Comparison of ENCODE assay signal across 8 mouse cellular contexts in the genomic region with DNA sequence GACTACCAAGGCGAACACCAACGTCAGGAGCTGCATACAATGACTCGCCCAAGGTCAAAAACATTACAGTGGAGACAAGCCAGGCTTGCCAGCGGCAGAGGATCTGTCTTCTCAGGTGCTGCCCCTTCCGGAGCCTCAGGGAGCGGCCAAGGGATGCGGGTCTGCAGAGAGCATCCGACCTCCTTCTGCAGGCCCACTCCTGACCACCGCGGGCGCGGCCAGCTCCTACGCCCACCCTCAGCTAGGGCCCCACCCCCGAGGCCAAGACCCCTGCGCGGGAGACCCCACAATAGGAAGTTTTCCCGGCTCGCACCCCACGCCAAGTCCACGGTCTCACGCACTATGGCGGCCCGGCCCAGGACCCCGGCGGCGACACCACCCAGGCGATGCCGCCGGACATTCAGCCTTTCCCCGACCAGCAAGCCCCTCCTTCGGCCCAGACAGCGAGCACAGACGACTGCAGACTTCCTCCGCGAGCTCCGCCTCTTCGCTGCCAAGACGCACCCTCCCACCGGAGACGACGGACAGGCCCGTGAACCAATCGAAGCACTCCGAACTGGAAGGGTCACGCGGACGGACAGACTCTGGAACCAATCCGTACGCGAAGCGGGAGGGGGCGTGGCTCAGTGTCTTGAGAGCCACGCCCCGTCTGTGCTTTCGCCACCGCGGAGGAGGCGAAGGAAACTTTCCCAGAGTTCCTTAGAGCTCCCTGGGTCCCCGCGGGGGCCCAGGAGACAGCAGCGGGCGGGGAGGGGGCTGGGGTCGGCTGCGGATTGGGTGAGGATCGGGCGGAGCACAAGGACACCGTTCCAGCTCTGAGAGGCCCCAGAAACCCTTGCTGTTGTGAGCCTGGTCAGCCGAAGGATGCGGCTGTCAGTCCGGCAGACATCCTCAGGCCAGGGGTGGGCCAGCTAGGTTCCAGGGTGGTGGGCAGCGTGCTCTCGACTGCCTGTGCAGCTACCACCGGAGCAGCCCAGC. TPM values are rescaled to one million over a fixed set of nuclear protein-coding genes. Genes with fewer than 3 reads are reported as not detected.
DNase-seq lines count a peak whose midpoint lies in the region; ATAC-seq and TF ChIP-seq lines count a peak whose summit lies in the region.

Fbh1 (minus strand) TSS at position 492 of the 978 bp plus-strand sequence.
Ankrd16 (plus strand) TSS at position 786 of the 978 bp plus-strand sequence.

- peak within 1 kb of the TSS; percentile 90 for H3K9ac ChIP-seq in embryonic facial prominence, embryonic 13.5 days
- H3K9ac ChIP-seq in limb, embryonic 12.5 days (replicated peaks) = peak within 1 kb of the TSS; percentile 83
- peak within 1 kb of the TSS; percentile 81 for H3K9ac ChIP-seq in midbrain, embryonic 15.5 days

- peak; percentile 96 for ATAC-seq in embryonic facial prominence, embryonic 13.5 days (ENCODE audit: insufficient number of reproducible peaks, insufficient read depth, low FRiP score, low TSS enrichment, low read depth)
- peak; percentile 96 for ATAC-seq in limb, embryonic 12.5 days (ENCODE audit: insufficient number of reproducible peaks, insufficient read depth, low FRiP score, low TSS enrichment, low read depth)
- peak; percentile 97 for ATAC-seq in midbrain, embryonic 15.5 days (replicated peaks)

- under 1% methylated on average over 73 of the region's 73 CpGs for WGBS in embryonic facial prominence, embryonic 13.5 days
- under 1% methylated on average over 73 of the region's 73 CpGs for WGBS in kidney, adult 2 months
- under 1% methylated on average over 73 of the region's 73 CpGs for WGBS in limb, embryonic 12.5 days
- WGBS in midbrain, embryonic 15.5 days = under 1% methylated on average over 72 of the region's 73 CpGs
- under 1% methylated on average over 73 of the region's 73 CpGs for WGBS in spleen, adult 2 months

- no peaks in the 10 kb centered on the region for H3K27me3 ChIP-seq in embryonic facial prominence, embryonic 13.5 days
- no peaks in the 10 kb centered on the region for H3K27me3 ChIP-seq in kidney, adult 2 months (replicated peaks; ENCODE audit: control insufficient read depth, insufficient read depth, low read length)
- no peaks in the 10 kb centered on the region for H3K27me3 ChIP-seq in limb, embryonic 12.5 days
- no peaks in the 10 kb centered on the region for H3K27me3 ChIP-seq in midbrain, embryonic 15.5 days (replicated peaks)
- no peaks in the 10 kb centered on the region for H3K27me3 ChIP-seq in spleen, adult 2 months (ENCODE audit: control insufficient read depth, insufficient read depth, low read length)

- H3K9me3 ChIP-seq in embryonic facial prominence, embryonic 13.5 days = no peaks in the 10 kb centered on the region
- no peaks in the 10 kb centered on the region for H3K9me3 ChIP-seq in limb, embryonic 12.5 days
- no peaks in the 10 kb centered on the region for H3K9me3 ChIP-seq in midbrain, embryonic 15.5 days

- peak; percentile 100 for DNase-seq in 3134 (ENCODE audit: extremely low read depth, insufficient read length, low spot score)
- DNase-seq in adrenal gland, postnatal 36 days = peak; percentile 100
- DNase-seq in heart, adult 18-20 months = peak; percentile 100
- peak; percentile 100 for DNase-seq in kidney, adult 2 months
- peak; percentile 100 for DNase-seq in spleen, adult 2 months (ENCODE audit: low read depth in 1 of 2, low spot score in 2 of 2)

- TF ChIP-seq CTCF in kidney, adult 2 months (conservative IDR thresholded peaks at IDR 0.05; ENCODE audit: insufficient read depth, insufficient read length, low read depth, low read length) = no peak
- no peak for TF ChIP-seq CTCF in spleen, adult 2 months (IDR thresholded peaks at IDR 0.05; ENCODE audit: extremely low read depth, insufficient read depth, insufficient read length, insufficient replicate concordance)

- H3K27ac ChIP-seq in embryonic facial prominence, embryonic 13.5 days = peak within 1 kb of the TSS; percentile 95
- peak within 1 kb of the TSS; percentile 85 for H3K27ac ChIP-seq in kidney, adult 2 months (ENCODE audit: insufficient read depth, low read depth, low read length)
- H3K27ac ChIP-seq in limb, embryonic 12.5 days = peak within 1 kb of the TSS; percentile 94
- H3K27ac ChIP-seq in midbrain, embryonic 15.5 days = peak within 1 kb of the TSS; percentile 96
- H3K27ac ChIP-seq in spleen, adult 2 months (ENCODE audit: insufficient read depth, low read length) = peak within 1 kb of the TSS; percentile 85

- H3K4me2 ChIP-seq in embryonic facial prominence, embryonic 13.5 days = peak within 1 kb of the TSS; percentile 76
- H3K4me2 ChIP-seq in limb, embryonic 12.5 days = peak within 1 kb of the TSS; percentile 78
- peak within 1 kb of the TSS; percentile 87 for H3K4me2 ChIP-seq in midbrain, embryonic 15.5 days

- peak; percentile 71 for TF ChIP-seq POLR2A in kidney, adult 2 months (IDR thresholded peaks at IDR 0.05; ENCODE audit: low read depth, low read length)
- peak; percentile 59 for TF ChIP-seq POLR2A in spleen, adult 2 months (IDR thresholded peaks at IDR 0.05; ENCODE audit: low read depth, low read length)

- peaks cover 23% of the 10 kb centered on the region for H3K36me3 ChIP-seq in embryonic facial prominence, embryonic 13.5 days
- H3K36me3 ChIP-seq in kidney, adult 2 months (ENCODE audit: control insufficient read depth, insufficient read depth, low read length) = no peaks in the 10 kb centered on the region
- H3K36me3 ChIP-seq in limb, embryonic 12.5 days = peaks cover 21% of the 10 kb centered on the region
- peaks cover 18% of the 10 kb centered on the region for H3K36me3 ChIP-seq in midbrain, embryonic 15.5 days (replicated peaks)
- peaks cover 2% of the 10 kb centered on the region; the same call in 1 of the 2 replicates for H3K36me3 ChIP-seq in spleen, adult 2 months (ENCODE audit: control insufficient read depth, insufficient read depth, low read length)

- peak within 1 kb of the TSS; percentile 85 for H3K4me3 ChIP-seq in embryonic facial prominence, embryonic 13.5 days
- peak within 1 kb of the TSS; percentile 88 for H3K4me3 ChIP-seq in kidney, adult 2 months (ENCODE audit: insufficient read depth, low read depth, low read length)
- H3K4me3 ChIP-seq in limb, embryonic 12.5 days (replicated peaks) = peak within 1 kb of the TSS; percentile 78
- H3K4me3 ChIP-seq in midbrain, embryonic 15.5 days = peak within 1 kb of the TSS; percentile 92
- H3K4me3 ChIP-seq in spleen, adult 2 months (ENCODE audit: extremely low read depth, insufficient read depth, insufficient read length) = peak within 1 kb of the TSS; percentile 88

- H3K4me1 ChIP-seq in embryonic facial prominence, embryonic 13.5 days = peaks cover 31% of the 10 kb centered on the region
- H3K4me1 ChIP-seq in kidney, adult 2 months (ENCODE audit: control insufficient read depth, insufficient read depth, low read length) = peaks cover 16% of the 10 kb centered on the region
- H3K4me1 ChIP-seq in limb, embryonic 12.5 days (replicated peaks) = peaks cover 23% of the 10 kb centered on the region
- H3K4me1 ChIP-seq in midbrain, embryonic 15.5 days = peaks cover 51% of the 10 kb centered on the region
- H3K4me1 ChIP-seq in spleen, adult 2 months (ENCODE audit: control insufficient read depth, insufficient read depth, insufficient read length) = peaks cover 6% of the 10 kb centered on the region

RNA-seq across cellular contexts. Expression of gene Fbh1, which starts in this region (rescaled TPM):
- 10 to 100 TPM; 82.2 to 84.3 TPM for total RNA-seq in adrenal gland, postnatal 36 days (2021)
- 121 and 139 TPM in 2 replicates for polyA plus RNA-seq in embryonic facial prominence, embryonic 13.5 days (2015; fragmentation: Nextera tagmentation; extraction: Ambion mirVana)
- total RNA-seq in heart, adult 18-20 months (2021) = 10 to 100 TPM; 64.8 to 66.2 TPM
- polyA plus RNA-seq in kidney, adult 2 months (2012; rRNA removed) = 53.6 and 67.5 TPM in 2 replicates
- 144 and 146 TPM in 2 replicates for polyA plus RNA-seq in limb, embryonic 12.5 days (2016; fragmentation: Nextera tagmentation; extraction: Ambion mirVana)
- polyA plus RNA-seq in midbrain, embryonic 15.5 days (2015; fragmentation: Nextera tagmentation; extraction: Ambion mirVana) = 133 TPM in 2 replicates
- polyA plus RNA-seq in spleen, adult 2 months (2012; rRNA removed) = 26.0 and 26.2 TPM in 2 replicates

RNA-seq across cellular contexts. Expression of gene Ankrd16, which starts in this region (rescaled TPM):
- 10 to 100 TPM; 28.0 to 35.2 TPM for total RNA-seq in adrenal gland, postnatal 36 days (2021)
- 48.2 and 55.5 TPM in 2 replicates for polyA plus RNA-seq in embryonic facial prominence, embryonic 13.5 days (2015; fragmentation: Nextera tagmentation; extraction: Ambion mirVana)
- total RNA-seq in heart, adult 18-20 months (2021) = 10 to 100 TPM; 15.3 to 16.7 TPM
- polyA plus RNA-seq in kidney, adult 2 months (2012; rRNA removed) = 50.4 and 54.7 TPM in 2 replicates
- polyA plus RNA-seq in limb, embryonic 12.5 days (2016; fragmentation: Nextera tagmentation; extraction: Ambion mirVana) = 54.8 and 58.5 TPM in 2 replicates
- polyA plus RNA-seq in midbrain, embryonic 15.5 days (2015; fragmentation: Nextera tagmentation; extraction: Ambion mirVana) = 49.3 and 55.4 TPM in 2 replicates
- 55.5 and 57.0 TPM in 2 replicates for polyA plus RNA-seq in spleen, adult 2 months (2012; rRNA removed)

Comparison
In these comparisons a context has a peak if more than half of its experiments do, and no peak if none do; other contexts are left out.
1. Peak in every context shown above with its lines: DNase-seq, ATAC-seq, H3K4me3 ChIP-seq and H3K27ac ChIP-seq.